Mouse (Mus musculus) C2C12 (cell line): ENCODE measurements around the gene Polr3b. TPM values are rescaled to one million over a fixed set of nuclear protein-coding genes. Genes with fewer than 3 reads are reported as not detected.

Source experiments
- H3K27me3 ChIP-seq: one replicate; pipeline ENCODE4 v1.6.1; 2011; ENCODE audit not compliant: control insufficient read depth, insufficient read depth, insufficient read length
- H3K36me3 ChIP-seq: one replicate; pipeline ENCODE4 v1.6.1; 2011; ENCODE audit not compliant: control insufficient read depth, insufficient read depth
- H3K4me3 ChIP-seq: one replicate; pipeline ENCODE4 v1.5.1; 2011; ENCODE audit warnings: mild to moderate bottlenecking, control low read depth; ENCODE audit not compliant: poor library complexity, insufficient read depth, severe bottlenecking
- H3K79me2 ChIP-seq: one replicate; pipeline ENCODE4 v1.6.1; 2011; ENCODE audit not compliant: control insufficient read depth, insufficient read depth
- H3K79me3 ChIP-seq: one replicate; pipeline ENCODE4 v1.6.1; 2011; ENCODE audit warnings: low read depth, control low read depth
- H3ac ChIP-seq: one replicate; pipeline ENCODE3; 2011; ENCODE audit warnings: low read depth; ENCODE audit not compliant: control insufficient read depth, insufficient read length
- CEBPB ChIP-seq: IDR thresholded peaks from one replicate; pipeline ENCODE4 v1.6.1; 2011; ENCODE audit warnings: low read depth, mild to moderate bottlenecking, control low read depth, moderate library complexity
- CTCF ChIP-seq: IDR thresholded peaks from one replicate; pipeline ENCODE4 v1.5.1; 2011; ENCODE audit not compliant: control insufficient read depth, insufficient read depth, insufficient read length
- FOSL1 ChIP-seq: IDR thresholded peaks from one replicate; pipeline ENCODE4 v1.8.0; 2011; ENCODE audit warnings: mild to moderate bottlenecking, low read length; ENCODE audit not compliant: poor library complexity, insufficient read depth, severe bottlenecking
- MAX ChIP-seq: IDR thresholded peaks from one replicate; pipeline ENCODE4 v1.6.1; 2011; ENCODE audit warnings: mild to moderate bottlenecking, control low read depth
- MYOD1 ChIP-seq: IDR thresholded peaks from one replicate; pipeline ENCODE4 v1.6.1; 2011; ENCODE audit warnings: low read depth; ENCODE audit not compliant: control insufficient read depth, insufficient read length
- MYOG ChIP-seq: IDR thresholded peaks from one replicate; pipeline ENCODE4 v1.6.1; 2011; ENCODE audit not compliant: control insufficient read depth, insufficient read length; ENCODE audit errors: extremely low read depth
- USF1 ChIP-seq: IDR thresholded peaks from one replicate; pipeline ENCODE4 v1.6.1; 2011; ENCODE audit warnings: low read depth, mild to moderate bottlenecking, control low read depth, moderate library complexity
- polyA plus RNA-seq: library from polyadenylated mRNA; unstranded; fragments of >200 nt; fragmentation: generic; extraction: Trizol; gene quantifications from one replicate; pipeline ENCODE4 v1.2.1, GENCODE M21; 2012; ENCODE audit warnings: missing spikeins

The Polr3b gene
- polyA plus RNA-seq, 1 experiment = 9.5 TPM

DNA sequence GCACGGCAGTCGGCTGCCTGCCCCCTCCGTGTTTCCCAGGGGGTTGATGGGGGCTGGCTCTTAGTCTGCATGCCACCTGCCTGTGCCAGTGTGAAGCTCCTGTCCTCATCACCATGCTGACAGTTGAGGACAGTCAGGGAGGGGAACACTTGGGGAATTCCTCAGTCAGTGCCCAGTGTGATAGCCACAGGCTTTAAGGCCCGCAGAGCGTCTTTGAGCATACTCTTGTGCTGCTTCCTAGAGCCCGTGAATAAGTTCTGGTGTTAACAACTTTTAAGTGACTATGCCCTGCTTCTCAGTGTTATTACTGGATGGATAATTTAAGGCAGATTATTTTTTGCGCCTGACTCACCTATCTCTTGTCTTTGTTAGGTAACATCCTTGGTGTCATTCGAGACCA is 54.4 kb downstream of the Polr3b start:
- Histone ChIP-seq H3K79me3 (no peaks in the 10 kb centered on the region), H3K36me3 (peaks cover 46% of the 10 kb centered on the region)

GRCm38 (mm10) chr10:84677871-84678270 is 55.8 kb downstream of the Polr3b start:
- H3K27me3 ChIP-seq = no peaks in the 10 kb centered on the region
- no peak for TF ChIP-seq MAX
- no peak for TF ChIP-seq USF1
- no peak for TF ChIP-seq CEBPB
- no peak for TF ChIP-seq MYOD1
- no peak for TF ChIP-seq FOSL1
- no peak for TF ChIP-seq CTCF
- TF ChIP-seq MYOG = no peak
- H3K4me3 ChIP-seq = no peak overlapping the region
- H3ac ChIP-seq = no peak overlapping the region
- no peaks in the 10 kb centered on the region for H3K79me2 ChIP-seq
- H3K36me3 ChIP-seq = peaks cover 37% of the 10 kb centered on the region
- H3K79me3 ChIP-seq = no peaks in the 10 kb centered on the region

More for the DNA sequence above, 54.4 kb downstream of the Polr3b start:
- H3K79me2 ChIP-seq = no peaks in the 10 kb centered on the region
- no peaks in the 10 kb centered on the region for H3K27me3 ChIP-seq
- H3K4me3 ChIP-seq = no peak overlapping the region
- no peak overlapping the region for H3ac ChIP-seq
- TF ChIP-seq FOSL1 (no peak), MYOG (no peak), MYOD1 (no peak), CEBPB (no peak), USF1 (no peak), CTCF (no peak), MAX (no peak)

- Histone ChIP-seq H3K27me3 (no peaks in the 10 kb centered on the region), H3K79me2 (no peaks in the 10 kb centered on the region), H3K36me3 (peaks cover 31% of the 10 kb centered on the region), H3K79me3 (no peaks in the 10 kb centered on the region), H3K4me3 (no peak overlapping the region), H3ac (no peak overlapping the region)
- TF ChIP-seq CEBPB (no peak), MYOG (no peak), MYOD1 (no peak), MAX (no peak), FOSL1 (no peak), CTCF (no peak), USF1 (no peak)
Measured at GRCm38 (mm10) chr10:84678441-84678840, 56.3 kb downstream of the Polr3b start.

DNA sequence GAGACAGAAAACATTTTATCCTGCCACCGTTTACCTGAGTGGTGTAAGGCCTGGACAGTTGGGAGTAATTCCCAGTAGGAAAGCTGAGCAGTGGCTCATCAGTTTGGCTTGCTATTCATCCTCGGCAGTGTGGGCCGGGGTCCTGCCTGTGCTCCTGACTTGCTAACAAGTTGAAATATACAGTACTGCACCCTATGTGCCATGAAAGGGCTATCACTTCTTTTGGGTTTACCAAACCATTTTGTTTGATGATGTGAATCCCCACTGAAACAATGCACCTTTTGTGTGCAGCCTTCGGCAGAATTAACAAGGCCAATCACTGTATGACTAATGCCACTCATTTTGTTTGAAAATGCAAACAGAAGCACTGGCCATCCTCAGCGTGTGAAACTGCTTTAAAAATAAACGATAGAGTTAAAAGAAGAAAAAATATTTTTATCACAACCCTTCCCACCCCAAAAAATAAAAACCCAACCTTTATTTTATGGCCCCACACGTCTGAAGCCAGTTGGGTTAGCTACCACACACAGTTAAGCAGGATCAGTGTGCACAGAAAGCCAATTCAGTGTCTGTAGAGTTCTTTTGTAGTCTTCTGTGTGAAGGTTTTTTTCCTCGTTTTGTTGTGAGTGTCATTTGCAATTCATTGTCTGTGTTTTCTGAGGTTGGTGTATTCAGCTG is 63.5 kb downstream of the Polr3b start:
- Histone ChIP-seq H3K27me3 (no peaks in the 10 kb centered on the region), H3K79me3 (no peaks in the 10 kb centered on the region), H3K4me3 (no peak overlapping the region), H3ac (no peak overlapping the region), H3K36me3 (peaks cover 39% of the 10 kb centered on the region), H3K79me2 (no peaks in the 10 kb centered on the region)
- TF ChIP-seq FOSL1 = no peak
- no peak for TF ChIP-seq MYOG
- no peak for TF ChIP-seq USF1
- no peak for TF ChIP-seq CTCF

GRCm38 (mm10) chr10:84686122-84686497 is 64.0 kb downstream of the Polr3b start:
- TF ChIP-seq MYOD1 (no peak), CEBPB (no peak), MAX (no peak), FOSL1 (no peak), USF1 (no peak), CTCF (no peak), MYOG (no peak)
- H3ac ChIP-seq = no peak overlapping the region
- H3K79me3 ChIP-seq = no peaks in the 10 kb centered on the region
- no peaks in the 10 kb centered on the region for H3K27me3 ChIP-seq
- H3K36me3 ChIP-seq = peaks cover 37% of the 10 kb centered on the region
- H3K79me2 ChIP-seq = no peaks in the 10 kb centered on the region
- no peak overlapping the region for H3K4me3 ChIP-seq
